Mouse (Mus musculus) embryonic facial prominence, embryonic 15.5 days (tissue): ENCODE data around the gene Mpped2. TPM values are rescaled to one million over a fixed set of nuclear protein-coding genes. Genes with fewer than 3 reads are reported as not detected.
A peak's percentile ranks its signal among the peaks of the same experiment; 100 is the strongest.

Source experiments
- ATAC-seq: fragments of 200-750 bp; cut with Nextera tagmentation; 2 replicates; pipeline ENCODE4 v1.8.0; 2017; ENCODE audit warnings: low read depth, moderate TSS enrichment; ENCODE audit not compliant: insufficient number of reproducible peaks, low FRiP score, low TSS enrichment
- H3K27ac ChIP-seq: fragments of 300-500 bp; sonication (generic); replicated peaks from 2 replicates; pipeline ENCODE4 v1.5.1; 2015; ENCODE audit warnings: mild to moderate bottlenecking, inconsistent platforms
- H3K27me3 ChIP-seq: fragments of 300-500 bp; sonication (generic); 2 replicates; pipeline ENCODE4 v1.6.1; 2015; ENCODE audit warnings: inconsistent platforms
- H3K36me3 ChIP-seq: fragments of 300-500 bp; sonication (generic); 2 replicates; pipeline ENCODE4 v1.6.1; 2015; ENCODE audit warnings: mild to moderate bottlenecking, inconsistent platforms
- H3K4me1 ChIP-seq: fragments of 300-500 bp; sonication (generic); 2 replicates; pipeline ENCODE4 v1.6.1; 2015; ENCODE audit warnings: inconsistent platforms
- H3K4me2 ChIP-seq: fragments of 300-500 bp; sonication (generic); replicated peaks from 2 replicates; pipeline ENCODE4 v1.6.1; 2015; ENCODE audit warnings: mild to moderate bottlenecking, inconsistent platforms
- H3K4me3 ChIP-seq: fragments of 300-500 bp; sonication (generic); replicated peaks from 2 replicates; pipeline ENCODE4 v1.5.1; 2015; ENCODE audit warnings: mild to moderate bottlenecking, inconsistent platforms
- H3K9ac ChIP-seq: fragments of 300-500 bp; sonication (generic); 2 replicates; pipeline ENCODE4 v1.6.1; 2015; ENCODE audit warnings: inconsistent platforms
- H3K9me3 ChIP-seq: fragments of 300-500 bp; sonication (generic); replicated peaks from 2 replicates; pipeline ENCODE4 v1.6.1; 2016; ENCODE audit warnings: inconsistent platforms
- WGBS: fragments of 180-500 bp; shearing (Covaris S2); methylation state at CpG from one replicate; pipeline ENCODE4 v1.1.7; 2015; 5-methylcytosine and 5-hydroxymethylcytosine counted together
- polyA plus RNA-seq: library from polyadenylated mRNA; unstranded; fragments of >200 nt; fragmentation: Nextera tagmentation; extraction: Ambion mirVana; gene quantifications from 2 replicates; pipeline ENCODE4 v1.2.1, GENCODE M21; 2015

The Mpped2 gene
- polyA plus RNA-seq, 1 experiment from 2014 or later, result 61.9 TPM

- 40% methylated on average over 6 of the region's 6 CpGs for WGBS
- Histone ChIP-seq H3K27ac (0 out of 2 replicates have a peak overlapping the region, but pooled peaks have one; percentile 18), H3K4me3 (no peak overlapping the region), H3K27me3 (no peaks in the 10 kb centered on the region), H3K9me3 (no peaks in the 10 kb centered on the region), H3K4me2 (no peak overlapping the region), H3K9ac (no peak overlapping the region), H3K4me1 (peaks cover 13% of the 10 kb centered on the region; the same call in 1 of the 2 replicates), H3K36me3 (peaks cover 4% of the 10 kb centered on the region; the same call in 1 of the 2 replicates)
- ATAC-seq, result no peak
Observed at GRCm38 (mm10) chr2:106729951-106730564, 37.0 kb downstream of the Mpped2 start.

- H3K36me3 ChIP-seq, result no peaks in the 10 kb centered on the region
- no peaks in the 10 kb centered on the region for H3K9me3 ChIP-seq
- H3K4me1 ChIP-seq, result peaks cover 13% of the 10 kb centered on the region; the same call in 1 of the 2 replicates
- no peak overlapping the region for H3K4me3 ChIP-seq
- 0 out of 2 replicates have a peak overlapping the region, but pooled peaks have one; percentile 18 for H3K27ac ChIP-seq
- H3K4me2 ChIP-seq, result no peak overlapping the region
- 58% methylated on average over 8 of the region's 8 CpGs for WGBS
- no peak overlapping the region for H3K9ac ChIP-seq
- no peak for ATAC-seq
- no peaks in the 10 kb centered on the region for H3K27me3 ChIP-seq
Observed at GRCm38 (mm10) chr2:106730608-106731007, 37.5 kb downstream of the Mpped2 start.

GRCm38 (mm10) chr2:106731478-106731877 is 38.4 kb downstream of the Mpped2 start:
- no peak overlapping the region for H3K4me2 ChIP-seq
- H3K36me3 ChIP-seq, result no peaks in the 10 kb centered on the region
- H3K9ac ChIP-seq, result no peak overlapping the region
- no peaks in the 10 kb centered on the region for H3K27me3 ChIP-seq
- 80% methylated on average over 4 of the region's 4 CpGs for WGBS
- H3K4me3 ChIP-seq, result no peak overlapping the region
- H3K4me1 ChIP-seq, result peaks cover 13% of the 10 kb centered on the region; the same call in 1 of the 2 replicates
- no peak overlapping the region for H3K27ac ChIP-seq
- H3K9me3 ChIP-seq, result no peaks in the 10 kb centered on the region
- no peak for ATAC-seq

GRCm38 (mm10) chr2:106732171-106732570 is 39.1 kb downstream of the Mpped2 start:
- Histone ChIP-seq H3K27me3 (no peaks in the 10 kb centered on the region), H3K4me3 (no peak overlapping the region), H3K4me1 (peaks cover 13% of the 10 kb centered on the region; the same call in 1 of the 2 replicates), H3K9ac (no peak overlapping the region), H3K36me3 (no peaks in the 10 kb centered on the region), H3K27ac (no peak overlapping the region), H3K4me2 (no peak overlapping the region), H3K9me3 (no peaks in the 10 kb centered on the region)
- 52% methylated on average over 3 of the region's 3 CpGs for WGBS
- no peak for ATAC-seq

GRCm38 (mm10) chr2:106733396-106733795 is 40.3 kb downstream of the Mpped2 start:
- Histone ChIP-seq H3K9me3 (no peaks in the 10 kb centered on the region), H3K4me3 (no peak overlapping the region)

GRCm38 (mm10) chr2:106734004-106734403 is 40.9 kb downstream of the Mpped2 start:
- Histone ChIP-seq H3K9ac (no peak overlapping the region), H3K4me2 (no peak overlapping the region), H3K36me3 (no peaks in the 10 kb centered on the region), H3K4me1 (peaks cover 13% of the 10 kb centered on the region; the same call in 1 of the 2 replicates), H3K27ac (no peak overlapping the region), H3K4me3 (no peak overlapping the region), H3K27me3 (no peaks in the 10 kb centered on the region), H3K9me3 (no peaks in the 10 kb centered on the region)
- no peak for ATAC-seq
- WGBS, result 63% methylated on average over 4 of the region's 4 CpGs

More at GRCm38 (mm10) chr2:106733396-106733795, 40.3 kb downstream of the Mpped2 start:
- no peak overlapping the region for H3K9ac ChIP-seq
- no peak overlapping the region for H3K27ac ChIP-seq
- WGBS, result 43% methylated on average over 5 of the region's 5 CpGs
- H3K27me3 ChIP-seq, result no peaks in the 10 kb centered on the region
- no peak for ATAC-seq
- no peaks in the 10 kb centered on the region for H3K36me3 ChIP-seq
- H3K4me1 ChIP-seq, result peaks cover 13% of the 10 kb centered on the region; the same call in 1 of the 2 replicates
- no peak overlapping the region for H3K4me2 ChIP-seq

GRCm38 (mm10) chr2:106735211-106735610 is 42.1 kb downstream of the Mpped2 start:
- Histone ChIP-seq H3K36me3 (no peaks in the 10 kb centered on the region), H3K9ac (no peak overlapping the region), H3K4me2 (no peak overlapping the region), H3K27me3 (no peaks in the 10 kb centered on the region), H3K4me1 (peaks cover 11% of the 10 kb centered on the region; the same call in 1 of the 2 replicates), H3K27ac (no peak overlapping the region), H3K9me3 (no peaks in the 10 kb centered on the region), H3K4me3 (no peak overlapping the region)
- ATAC-seq, result no peak
- 80% methylated on average over 5 of the region's 5 CpGs for WGBS

GRCm38 (mm10) chr2:106735792-106736359 is 42.8 kb downstream of the Mpped2 start:
- Histone ChIP-seq H3K36me3 (no peaks in the 10 kb centered on the region), H3K4me3 (no peak overlapping the region), H3K4me2 (no peak overlapping the region), H3K9me3 (no peaks in the 10 kb centered on the region), H3K27ac (no peak overlapping the region), H3K4me1 (peaks cover 4% of the 10 kb centered on the region; the same call in 1 of the 2 replicates), H3K9ac (no peak overlapping the region), H3K27me3 (no peaks in the 10 kb centered on the region)
- WGBS, result 87% methylated on average over 15 of the region's 15 CpGs
- no peak for ATAC-seq

GRCm38 (mm10) chr2:106738951-106739350 is 45.9 kb downstream of the Mpped2 start:
- H3K36me3 ChIP-seq, result no peaks in the 10 kb centered on the region
- H3K4me3 ChIP-seq, result no peak overlapping the region
- no peak overlapping the region for H3K9ac ChIP-seq
- no peak overlapping the region for H3K27ac ChIP-seq
- H3K4me1 ChIP-seq, result peaks cover 6% of the 10 kb centered on the region
- H3K9me3 ChIP-seq, result no peaks in the 10 kb centered on the region
- no peaks in the 10 kb centered on the region for H3K27me3 ChIP-seq
- 87% methylated on average over 5 of the region's 5 CpGs for WGBS
- H3K4me2 ChIP-seq, result no peak overlapping the region
- no peak for ATAC-seq

- ATAC-seq, result no peak
Observed at GRCm38 (mm10) chr2:106744086-106744485, 51.0 kb downstream of the Mpped2 start.

GRCm38 (mm10) chr2:106744601-106745000 is 51.5 kb downstream of the Mpped2 start:
- WGBS, result 30% methylated on average over 14 of the region's 14 CpGs
- H3K27me3 ChIP-seq, result no peaks in the 10 kb centered on the region
- H3K36me3 ChIP-seq, result no peaks in the 10 kb centered on the region
- no peak overlapping the region for H3K4me2 ChIP-seq
- H3K4me3 ChIP-seq, result no peak overlapping the region
- no peak for ATAC-seq
- no peaks in the 10 kb centered on the region for H3K9me3 ChIP-seq
- no peak overlapping the region for H3K27ac ChIP-seq
- H3K4me1 ChIP-seq, result peaks cover 11% of the 10 kb centered on the region
- H3K9ac ChIP-seq, result no peak overlapping the region

More at GRCm38 (mm10) chr2:106744086-106744485, 51.0 kb downstream of the Mpped2 start:
- Histone ChIP-seq H3K4me3 (no peak overlapping the region), H3K4me2 (no peak overlapping the region), H3K27me3 (no peaks in the 10 kb centered on the region), H3K9ac (no peak overlapping the region), H3K36me3 (no peaks in the 10 kb centered on the region), H3K9me3 (no peaks in the 10 kb centered on the region), H3K27ac (no peak overlapping the region), H3K4me1 (peaks cover 11% of the 10 kb centered on the region)
- 60% methylated on average over 4 of the region's 4 CpGs for WGBS
